Mouse (Mus musculus): Measurements from ENCODE around the gene Faap24. TPM values are rescaled to one million over a fixed set of nuclear protein-coding genes. Genes with fewer than 3 reads are reported as not detected.

Gene Faap24
- polyA plus RNA-seq, 1 experiment from 2014 or later, result 17.8 TPM

DNA sequence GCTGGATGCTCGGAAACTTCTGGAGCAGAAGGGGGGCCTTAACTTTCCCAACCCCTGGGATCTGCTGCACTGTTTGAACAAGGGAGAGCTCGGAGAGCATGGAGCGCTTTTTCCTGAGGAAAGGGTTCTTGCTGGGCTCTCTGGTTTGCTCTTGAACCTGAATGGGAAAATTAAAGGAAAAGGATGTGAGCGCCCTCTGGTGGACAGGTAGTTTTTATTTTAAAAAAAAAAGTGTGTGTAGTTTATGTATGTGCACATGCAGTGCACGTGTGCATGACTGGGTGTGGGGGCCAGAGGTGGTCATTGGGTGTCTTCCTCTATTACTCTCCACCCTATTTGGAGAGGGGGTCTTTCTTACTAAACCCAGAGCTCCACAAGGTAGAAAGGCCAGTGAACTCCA is 3.7 kb downstream of the Faap24 start:
- Histone ChIP-seq H3K36me3 (ENCODE audit: insufficient read depth, low read length) (peaks cover 13% of the 10 kb centered on the region; the same call in 1 of the 2 replicates), H3K4me3 (ENCODE audit: low read length) (no peak overlapping the region)
- no peak for ATAC-seq (ENCODE audit: low FRiP score, low TSS enrichment)

DNA sequence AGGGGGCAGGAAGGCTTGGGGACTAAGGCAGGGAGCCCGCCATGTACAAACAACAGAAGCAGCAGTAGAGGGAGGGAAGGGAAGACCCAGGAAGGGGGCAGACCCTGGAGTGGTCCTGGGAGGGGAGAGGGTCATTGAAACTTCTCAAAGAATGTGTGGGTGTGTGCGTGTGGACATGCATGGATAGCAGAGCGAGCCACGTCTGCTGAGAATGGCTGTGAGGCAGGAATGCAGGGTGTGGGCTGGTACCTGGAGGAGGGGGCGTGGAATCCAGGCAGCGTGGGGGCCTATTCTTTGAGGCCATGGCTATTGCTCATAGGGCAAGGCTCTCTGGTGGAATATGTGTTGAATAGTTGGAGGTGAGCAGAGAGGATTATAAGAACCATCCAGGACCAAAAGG is 7.9 kb downstream of the Faap24 start:
- no peak overlapping the region for H3K4me3 ChIP-seq (ENCODE audit: low read length)
- H3K9ac ChIP-seq (replicated peaks; ENCODE audit: low read length), result no peak overlapping the region
- H3K27ac ChIP-seq (ENCODE audit: low read length), result peak overlapping the region; percentile 85

More for the DNA sequence above, 3.7 kb downstream of the Faap24 start:
- Histone ChIP-seq H3K4me1 (ENCODE audit: insufficient read depth, low read length) (peaks cover 26% of the 10 kb centered on the region), H3K9ac (replicated peaks; ENCODE audit: low read length) (no peak overlapping the region), H3K9me3 (ENCODE audit: low read length) (no peaks in the 10 kb centered on the region), H3K4me2 (replicated peaks; ENCODE audit: low read depth, low read length) (no peak overlapping the region), H3K27me3 (ENCODE audit: insufficient read depth, low read length) (no peaks in the 10 kb centered on the region), H3K27ac (ENCODE audit: low read length) (no peak overlapping the region)
- 69% methylated on average over 5 of the region's 5 CpGs for WGBS

GRCm38 (mm10) chr7:35386525-35386952 is 10.1 kb downstream of the Faap24 start:
- Histone ChIP-seq H3K9me3 (ENCODE audit: low read length) (no peaks in the 10 kb centered on the region), H3K9ac (replicated peaks; ENCODE audit: low read length) (no peak overlapping the region), H3K27me3 (ENCODE audit: insufficient read depth, low read length) (no peaks in the 10 kb centered on the region), H3K4me1 (ENCODE audit: insufficient read depth, low read length) (peaks cover 19% of the 10 kb centered on the region), H3K4me3 (ENCODE audit: low read length) (no peak overlapping the region), H3K27ac (ENCODE audit: low read length) (no peak overlapping the region), H3K4me2 (replicated peaks; ENCODE audit: low read depth, low read length) (no peak overlapping the region), H3K36me3 (ENCODE audit: insufficient read depth, low read length) (peaks cover 16% of the 10 kb centered on the region)
- 54% methylated on average over 6 of the region's 6 CpGs for WGBS
- no peak for ATAC-seq (ENCODE audit: low FRiP score, low TSS enrichment)

More for the DNA sequence above, 7.9 kb downstream of the Faap24 start:
- H3K4me2 ChIP-seq (replicated peaks; ENCODE audit: low read depth, low read length), result no peak overlapping the region
- ATAC-seq (ENCODE audit: low FRiP score, low TSS enrichment), result peak; percentile 86
- peaks cover 21% of the 10 kb centered on the region for H3K36me3 ChIP-seq (ENCODE audit: insufficient read depth, low read length)
- peaks cover 12% of the 10 kb centered on the region for H3K4me1 ChIP-seq (ENCODE audit: insufficient read depth, low read length)
- WGBS, result 27% methylated on average over 6 of the region's 6 CpGs
- no peaks in the 10 kb centered on the region for H3K9me3 ChIP-seq (ENCODE audit: low read length)
- H3K27me3 ChIP-seq (ENCODE audit: insufficient read depth, low read length), result no peaks in the 10 kb centered on the region

GRCm38 (mm10) chr7:35382706-35383353 is 13.8 kb downstream of the Faap24 start:
- H3K4me1 ChIP-seq (ENCODE audit: insufficient read depth, low read length), result 0 out of 2 replicates have a peak, but pooled peaks cover 7% of the 10 kb centered on the region
- H3K36me3 ChIP-seq (ENCODE audit: insufficient read depth, low read length), result peaks cover 12% of the 10 kb centered on the region
- no peaks in the 10 kb centered on the region for H3K9me3 ChIP-seq (ENCODE audit: low read length)
- no peak overlapping the region for H3K4me2 ChIP-seq (replicated peaks; ENCODE audit: low read depth, low read length)
- ATAC-seq (ENCODE audit: low FRiP score, low TSS enrichment), result peak; percentile 66; the same call in 1 of the 2 replicates
- no peak overlapping the region for H3K9ac ChIP-seq (replicated peaks; ENCODE audit: low read length)
- H3K4me3 ChIP-seq (ENCODE audit: low read length), result no peak overlapping the region
- 26% methylated on average over 2 of the region's 2 CpGs for WGBS
- H3K27ac ChIP-seq (ENCODE audit: low read length), result no peak overlapping the region
- no peaks in the 10 kb centered on the region for H3K27me3 ChIP-seq (ENCODE audit: insufficient read depth, low read length)

DNA sequence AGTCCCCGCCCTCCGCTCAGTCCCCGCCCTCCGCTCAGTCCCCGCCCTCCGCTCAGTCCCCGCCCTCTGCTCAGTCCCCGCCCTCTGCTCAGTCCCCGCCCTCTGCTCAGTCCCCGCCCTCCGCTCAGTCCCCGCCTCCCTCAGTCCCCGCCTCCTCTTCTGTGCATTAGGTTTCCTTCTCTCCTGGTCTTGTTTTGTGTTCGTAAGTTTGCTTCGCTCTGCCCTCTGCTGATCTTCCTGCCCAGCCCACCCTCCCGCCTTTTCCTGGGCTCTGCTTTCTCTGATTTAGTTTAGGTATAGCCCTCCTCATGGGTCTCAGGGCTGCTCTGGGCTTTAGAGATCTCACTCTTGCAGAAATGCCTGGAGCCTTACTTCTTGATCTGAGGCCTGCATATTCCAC is 14.8 kb downstream of the Faap24 start:
- no peak for ATAC-seq (ENCODE audit: low FRiP score, low TSS enrichment)
- Histone ChIP-seq H3K27me3 (ENCODE audit: insufficient read depth, low read length) (no peaks in the 10 kb centered on the region), H3K9ac (replicated peaks; ENCODE audit: low read length) (no peak overlapping the region), H3K4me1 (ENCODE audit: insufficient read depth, low read length) (0 out of 2 replicates have a peak, but pooled peaks cover 7% of the 10 kb centered on the region), H3K36me3 (ENCODE audit: insufficient read depth, low read length) (peaks cover 11% of the 10 kb centered on the region), H3K9me3 (ENCODE audit: low read length) (no peaks in the 10 kb centered on the region), H3K4me3 (ENCODE audit: low read length) (no peak overlapping the region), H3K4me2 (replicated peaks; ENCODE audit: low read depth, low read length) (no peak overlapping the region), H3K27ac (ENCODE audit: low read length) (no peak overlapping the region)
- 71% methylated on average over 9 of the region's 16 CpGs for WGBS

DNA sequence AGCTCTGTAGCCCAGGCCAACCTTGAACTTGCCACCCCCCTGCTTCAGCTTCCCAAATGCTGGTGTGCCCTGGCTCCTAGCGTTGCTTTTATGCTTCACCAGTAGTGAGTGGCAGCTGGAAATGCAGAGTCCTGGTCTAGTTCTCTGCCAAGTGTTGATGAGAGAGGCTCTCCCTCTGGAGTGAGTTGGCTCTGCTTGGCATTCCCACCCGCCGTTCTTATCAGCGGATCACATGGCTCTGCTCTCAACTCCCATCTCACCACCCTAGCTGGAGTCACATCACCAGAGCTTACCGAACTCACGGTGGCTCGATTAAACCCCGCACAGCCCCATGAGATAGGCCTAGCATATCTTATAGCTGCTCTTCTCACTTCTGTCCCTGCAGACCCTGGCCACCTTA is 16.3 kb downstream of the Faap24 start:
- Histone ChIP-seq H3K27me3 (ENCODE audit: insufficient read depth, low read length) (no peaks in the 10 kb centered on the region), H3K27ac (ENCODE audit: low read length) (no peak overlapping the region), H3K36me3 (ENCODE audit: insufficient read depth, low read length) (peaks cover 3% of the 10 kb centered on the region), H3K4me2 (replicated peaks; ENCODE audit: low read depth, low read length) (no peak overlapping the region), H3K4me1 (ENCODE audit: insufficient read depth, low read length) (0 out of 2 replicates have a peak, but pooled peaks cover 7% of the 10 kb centered on the region), H3K4me3 (ENCODE audit: low read length) (no peak overlapping the region), H3K9me3 (ENCODE audit: low read length) (no peaks in the 10 kb centered on the region), H3K9ac (replicated peaks; ENCODE audit: low read length) (no peak overlapping the region)
- 92% methylated on average over 8 of the region's 8 CpGs for WGBS
- ATAC-seq (ENCODE audit: low FRiP score, low TSS enrichment), result no peak

GRCm38 (mm10) chr7:35379492-35380119 is 17.0 kb downstream of the Faap24 start:
- Histone ChIP-seq H3K9ac (replicated peaks; ENCODE audit: low read length) (no peak overlapping the region), H3K27me3 (ENCODE audit: insufficient read depth, low read length) (no peaks in the 10 kb centered on the region), H3K4me2 (replicated peaks; ENCODE audit: low read depth, low read length) (no peak overlapping the region), H3K4me1 (ENCODE audit: insufficient read depth, low read length) (0 out of 2 replicates have a peak, but pooled peaks cover 7% of the 10 kb centered on the region), H3K36me3 (ENCODE audit: insufficient read depth, low read length) (no peaks in the 10 kb centered on the region; the same call in 1 of the 2 replicates), H3K9me3 (ENCODE audit: low read length) (no peaks in the 10 kb centered on the region), H3K27ac (ENCODE audit: low read length) (no peak overlapping the region), H3K4me3 (ENCODE audit: low read length) (no peak overlapping the region)
- 60% methylated on average over 16 of the region's 16 CpGs for WGBS
- ATAC-seq (ENCODE audit: low FRiP score, low TSS enrichment), result no peak

- no peak overlapping the region for H3K9ac ChIP-seq (replicated peaks; ENCODE audit: low read length)
- no peaks in the 10 kb centered on the region for H3K27me3 ChIP-seq (ENCODE audit: insufficient read depth, low read length)
- no peaks in the 10 kb centered on the region for H3K9me3 ChIP-seq (ENCODE audit: low read length)
- peaks cover 14% of the 10 kb centered on the region for H3K4me1 ChIP-seq (ENCODE audit: insufficient read depth, low read length)
- H3K36me3 ChIP-seq (ENCODE audit: insufficient read depth, low read length), result no peaks in the 10 kb centered on the region; the same call in 1 of the 2 replicates
- no peak overlapping the region for H3K4me3 ChIP-seq (ENCODE audit: low read length)
- no peak for ATAC-seq (ENCODE audit: low FRiP score, low TSS enrichment)
- H3K4me2 ChIP-seq (replicated peaks; ENCODE audit: low read depth, low read length), result no peak overlapping the region
- WGBS, result 63% methylated on average over 9 of the region's 9 CpGs
- no peak overlapping the region for H3K27ac ChIP-seq (ENCODE audit: low read length)
These were observed 20.0 kb downstream of the Faap24 start for GRCm38 (mm10) chr7:35376623-35377022.

DNA sequence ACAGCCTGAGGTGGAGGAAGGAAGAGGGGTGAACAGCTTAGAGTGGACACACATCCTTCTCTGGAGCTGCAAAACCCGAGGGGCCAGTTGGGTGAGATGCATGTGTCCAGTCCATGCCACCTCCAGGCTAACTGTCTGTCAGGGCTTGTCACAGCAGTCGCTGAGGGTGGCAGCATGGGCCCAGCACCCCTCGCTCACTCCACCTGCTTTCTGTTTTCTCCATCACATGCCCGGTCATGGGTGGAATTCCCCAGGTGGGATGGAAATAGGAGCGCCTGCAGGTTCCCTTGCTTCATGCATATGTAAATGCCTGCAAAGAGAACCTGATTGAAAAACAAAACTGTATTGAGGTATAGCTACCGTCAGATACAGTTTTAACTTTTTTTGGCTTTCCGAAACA is 22.4 kb downstream of the Faap24 start:
- Histone ChIP-seq H3K36me3 (ENCODE audit: insufficient read depth, low read length) (no peaks in the 10 kb centered on the region; the same call in 1 of the 2 replicates), H3K4me1 (ENCODE audit: insufficient read depth, low read length) (peaks cover 22% of the 10 kb centered on the region), H3K9me3 (ENCODE audit: low read length) (no peaks in the 10 kb centered on the region), H3K27ac (ENCODE audit: low read length) (peak overlapping the region; percentile 82), H3K4me2 (replicated peaks; ENCODE audit: low read depth, low read length) (no peak overlapping the region), H3K9ac (replicated peaks; ENCODE audit: low read length) (no peak overlapping the region), H3K4me3 (ENCODE audit: low read length) (no peak overlapping the region), H3K27me3 (ENCODE audit: insufficient read depth, low read length) (no peaks in the 10 kb centered on the region)
- WGBS, result 65% methylated on average over 7 of the region's 7 CpGs
- no peak for ATAC-seq (ENCODE audit: low FRiP score, low TSS enrichment)

All from kidney, embryonic 16.5 days (tissue).